Mouse (Mus musculus): ENCODE results near the gene Rasgrf1.

Gene Rasgrf1

GRCm38 (mm10) chr9:89968836-89969450 is 59.2 kb downstream of the Rasgrf1 start:
- peak in 1 of 2 experiments; percentile 57 for DNase-seq (ENCODE audit: low spot score in 2 of 2)

GRCm38 (mm10) chr9:89970271-89970670 is 60.6 kb downstream of the Rasgrf1 start:
- peak in 1 of 2 experiments; percentile 55 for DNase-seq (ENCODE audit: low spot score in 2 of 2)

GRCm38 (mm10) chr9:89970886-89971486 is 61.3 kb downstream of the Rasgrf1 start:
- DNase-seq (ENCODE audit: low spot score in 2 of 2): peak in 1 of 2 experiments; percentile 39

- peak in 1 of 2 experiments; percentile 40 for DNase-seq (ENCODE audit: low spot score in 2 of 2)
Observed at GRCm38 (mm10) chr9:89972321-89972720, 62.6 kb downstream of the Rasgrf1 start.

- peak in 1 of 2 experiments; percentile 28 for DNase-seq (ENCODE audit: low spot score in 2 of 2)
Observed at GRCm38 (mm10) chr9:89973856-89974255, 64.1 kb downstream of the Rasgrf1 start.

GRCm38 (mm10) chr9:89974463-89974931 is 64.8 kb downstream of the Rasgrf1 start:
- DNase-seq (ENCODE audit: low spot score in 2 of 2): peak in 1 of 2 experiments; percentile 57

GRCm38 (mm10) chr9:89976366-89976940 is 66.7 kb downstream of the Rasgrf1 start:
- peak in 1 of 2 experiments; percentile 55 for DNase-seq (ENCODE audit: low spot score in 2 of 2)

GRCm38 (mm10) chr9:89979248-89979647 is 69.5 kb downstream of the Rasgrf1 start:
- peak in 1 of 2 experiments; percentile 50 for DNase-seq (ENCODE audit: low spot score in 2 of 2)

GRCm38 (mm10) chr9:89982256-89982655 is 72.5 kb downstream of the Rasgrf1 start:
- DNase-seq (ENCODE audit: low spot score in 2 of 2): peak in 1 of 2 experiments; percentile 32

- no peak for DNase-seq (ENCODE audit: low spot score in 2 of 2)
Observed at GRCm38 (mm10) chr9:89988053-89988452, 78.3 kb downstream of the Rasgrf1 start.

GRCm38 (mm10) chr9:89988811-89989528 is 79.3 kb downstream of the Rasgrf1 start:
- DNase-seq (ENCODE audit: low spot score in 2 of 2): no peak

- no peak for DNase-seq (ENCODE audit: low spot score in 2 of 2)
Observed at GRCm38 (mm10) chr9:90006432-90006831, 96.7 kb downstream of the Rasgrf1 start.

- no peak for DNase-seq (ENCODE audit: low spot score in 2 of 2)
Observed at GRCm38 (mm10) chr9:90007094-90007493, 97.4 kb downstream of the Rasgrf1 start.

GRCm38 (mm10) chr9:90008138-90008537 is 98.4 kb downstream of the Rasgrf1 start:
- no peak for DNase-seq (ENCODE audit: low spot score in 2 of 2)

GRCm38 (mm10) chr9:90011849-90012248 is 102.1 kb downstream of the Rasgrf1 start:
- DNase-seq (ENCODE audit: low spot score in 2 of 2): no peak

GRCm38 (mm10) chr9:90014649-90015048 is 104.9 kb downstream of the Rasgrf1 start:
- no peak for DNase-seq (ENCODE audit: low spot score in 2 of 2)

- DNase-seq (ENCODE audit: low spot score in 2 of 2): no peak
Observed at GRCm38 (mm10) chr9:90016204-90016603, 106.5 kb downstream of the Rasgrf1 start.

GRCm38 (mm10) chr9:90020866-90021265 is 111.2 kb downstream of the Rasgrf1 start:
- DNase-seq (ENCODE audit: low spot score in 2 of 2): no peak

- no peak for DNase-seq (ENCODE audit: low spot score in 2 of 2)
Observed at GRCm38 (mm10) chr9:90021442-90021841, 111.7 kb downstream of the Rasgrf1 start.

- DNase-seq (ENCODE audit: low spot score in 2 of 2): no peak
Observed at GRCm38 (mm10) chr9:90027709-90028108, 118.0 kb downstream of the Rasgrf1 start.

- no peak for DNase-seq (ENCODE audit: low spot score in 2 of 2)
Observed at GRCm38 (mm10) chr9:90033922-90034321, 124.2 kb downstream of the Rasgrf1 start.

- DNase-seq (ENCODE audit: low spot score in 2 of 2): no peak
Observed at GRCm38 (mm10) chr9:90035168-90035567, 125.5 kb downstream of the Rasgrf1 start.
